Mouse (Mus musculus) brain, embryonic 14.5 days (tissue): Measurements from ENCODE around the gene Zmat1.

ENCODE experiments used
- CTCF ChIP-seq: fragments of 200-500 bp; IDR thresholded peaks from 2 replicates; pipeline ENCODE4 v1.5.1; 2012; ENCODE audit warnings: inconsistent platforms, mild to moderate bottlenecking, moderate library complexity, borderline replicate concordance; ENCODE audit not compliant: insufficient read depth, insufficient read length; ENCODE audit errors: extremely low read depth
- POLR2A ChIP-seq: fragments of 200-500 bp; IDR thresholded peaks from 2 replicates; pipeline ENCODE4 v1.6.1; 2012; ENCODE audit warnings: mild to moderate bottlenecking, inconsistent platforms, borderline replicate concordance; ENCODE audit not compliant: poor library complexity, insufficient read depth, insufficient read length, severe bottlenecking; ENCODE audit errors: extremely low read depth

DNA sequence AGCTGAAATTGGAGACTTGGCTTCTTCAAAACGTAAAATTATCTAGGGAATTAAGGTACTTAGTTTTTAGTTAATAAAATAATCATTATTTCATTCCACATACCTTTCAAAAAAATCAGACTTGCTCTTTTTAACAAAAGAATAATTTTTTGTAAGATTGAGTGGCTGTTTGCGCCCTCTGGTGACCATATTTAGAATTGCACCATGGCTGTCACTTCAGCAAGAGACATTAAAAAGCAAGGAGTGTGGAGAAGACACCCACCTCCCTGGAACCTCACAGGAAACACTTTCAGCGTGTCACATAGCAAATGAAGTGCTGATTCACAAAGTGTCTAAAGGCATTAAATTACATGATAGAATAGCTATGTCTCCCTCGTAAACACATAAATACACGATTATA is 78.6 kb downstream of the Zmat1 start:
- TF ChIP-seq CTCF (peak; percentile 60; the same call in 1 of the 2 replicates), POLR2A (no peak)
